Mouse (Mus musculus) kidney, adult 10 weeks (tissue): Measurements from ENCODE around the gene Stat5b. TPM values are rescaled to one million over a fixed set of nuclear protein-coding genes. Genes with fewer than 3 reads are reported as not detected.

Source experiments
- polyA plus RNA-seq: library from polyadenylated mRNA; stranded (reverse); fragments of 350-450 nt; fragmentation: Illumina TruSeq; extraction: RNeasy Lipid Tissue Mini Kit (QIAGEN cat#74804); gene quantifications from one replicate; pipeline ENCODE4 v1.2.3, GENCODE M21; 2014; ENCODE audit warnings: low read depth, low replicate concordance

The Stat5b gene
- 4.4 TPM for polyA plus RNA-seq

DNA sequence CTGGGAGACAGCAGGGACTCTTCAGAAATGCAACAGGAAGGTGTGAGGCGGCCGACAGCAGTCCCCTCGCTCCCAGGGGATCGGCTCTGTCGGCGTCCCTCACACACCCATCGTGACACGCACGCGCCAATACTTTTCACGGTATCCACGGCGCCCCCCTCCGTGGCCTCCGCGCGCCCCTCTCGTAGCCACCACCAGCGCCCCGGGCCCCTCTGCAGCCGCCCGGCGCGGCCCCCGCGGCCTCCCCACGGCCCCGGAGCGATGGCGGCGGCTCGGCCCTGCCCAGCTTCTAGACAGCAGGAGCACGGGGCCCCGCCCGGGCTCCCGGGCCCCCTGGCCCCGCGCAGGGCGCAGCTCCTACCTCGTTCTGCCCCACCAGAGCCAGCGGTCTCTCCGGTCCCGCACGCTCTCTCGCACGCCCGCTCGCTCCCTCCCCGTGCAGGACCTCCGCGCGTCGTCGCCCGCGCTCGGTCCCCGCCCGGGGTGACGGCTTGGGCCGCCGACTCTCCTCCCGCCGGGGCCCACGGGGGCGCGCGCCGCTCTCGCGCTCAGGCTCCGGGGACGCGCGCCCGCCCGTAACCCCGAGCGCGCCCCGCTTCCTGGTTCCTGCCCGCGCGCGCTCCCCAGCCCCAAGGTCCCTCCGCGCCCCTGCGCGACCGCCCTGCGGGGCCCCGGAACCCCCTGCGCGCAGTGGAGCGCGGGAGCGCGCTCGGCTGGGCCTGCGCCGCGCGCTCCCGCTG is at the start of gene Stat5b:
TSS of gene Stat5b (minus strand) at position 687 of the 740 bp plus-strand sequence.

DNA sequence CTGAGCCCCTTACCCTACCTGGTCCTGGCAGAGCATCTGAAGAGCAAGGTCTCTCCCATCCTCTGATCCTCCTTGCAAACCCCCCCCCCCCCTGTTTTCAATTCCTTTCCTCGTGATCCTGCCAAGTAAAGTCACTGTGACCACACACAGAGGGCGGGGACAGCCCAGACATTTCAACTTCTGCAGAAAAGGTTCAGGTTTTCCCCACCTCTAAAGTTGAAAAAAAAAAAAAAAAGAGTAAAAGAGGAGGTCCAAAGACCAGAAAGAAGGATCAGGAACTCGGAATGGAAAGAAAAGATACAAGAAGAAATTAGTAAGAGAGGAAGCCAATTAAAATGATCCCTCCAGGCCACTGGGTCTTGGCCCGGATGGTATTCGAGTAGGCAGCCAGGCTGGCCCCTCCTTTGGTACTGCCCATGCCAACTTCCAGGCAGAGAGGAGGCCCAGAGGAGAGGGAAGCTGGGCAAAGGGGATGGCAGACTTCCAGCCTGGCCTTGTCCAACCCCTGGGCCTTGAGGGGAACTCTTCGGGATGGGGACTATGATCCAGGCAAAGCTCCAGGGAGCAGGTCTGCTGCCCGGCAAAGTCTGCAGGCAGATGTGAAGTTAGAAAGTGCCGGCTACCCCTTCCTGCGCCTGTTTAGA is 8.5 kb upstream of the Stat5b start, which contains the start of gene Stat5a:
TSS of gene Stat5a (plus strand) at position 417 of the 644 bp plus-strand sequence.

DNA sequence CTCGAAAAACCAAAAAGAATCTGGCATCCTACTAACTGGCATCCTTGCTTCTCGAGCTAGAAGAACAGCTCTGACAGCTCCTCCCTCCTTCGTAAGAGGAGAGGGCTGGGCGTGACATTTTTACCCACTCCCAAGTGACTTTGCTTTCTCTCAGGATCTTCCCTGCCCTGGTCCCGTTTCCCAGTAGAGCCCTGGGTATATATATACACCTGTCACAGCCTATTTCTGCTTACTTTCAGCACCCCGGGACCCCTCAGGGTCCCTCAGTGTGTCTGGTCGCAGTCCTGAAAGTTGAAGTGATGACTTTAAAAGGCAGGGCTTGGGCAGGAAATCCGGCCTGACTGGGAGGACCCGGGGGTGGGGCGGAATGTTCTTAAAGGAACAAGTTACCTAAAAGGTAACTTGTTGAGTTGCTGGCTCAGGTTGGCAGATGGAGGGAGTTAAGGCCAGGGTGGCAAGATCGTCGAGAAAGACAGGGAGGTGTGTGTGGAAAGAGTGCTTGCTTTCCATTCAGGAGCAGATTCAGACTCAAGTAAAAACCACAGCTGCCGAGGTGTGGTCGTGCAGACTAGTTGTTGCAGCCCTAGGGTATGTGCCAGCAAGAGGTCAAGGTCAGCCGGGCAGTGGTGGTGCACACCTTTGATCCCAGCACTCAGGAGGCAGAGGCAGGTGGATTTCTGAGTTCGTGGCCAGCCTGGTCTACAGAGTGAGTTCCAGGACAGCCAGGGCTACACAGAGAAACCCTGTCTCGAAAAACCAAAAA is 79.7 kb downstream of the Stat5b start, which contains the start of gene Ghdc:
TSS of gene Ghdc (minus strand) at position 312 of the 763 bp plus-strand sequence.

DNA sequence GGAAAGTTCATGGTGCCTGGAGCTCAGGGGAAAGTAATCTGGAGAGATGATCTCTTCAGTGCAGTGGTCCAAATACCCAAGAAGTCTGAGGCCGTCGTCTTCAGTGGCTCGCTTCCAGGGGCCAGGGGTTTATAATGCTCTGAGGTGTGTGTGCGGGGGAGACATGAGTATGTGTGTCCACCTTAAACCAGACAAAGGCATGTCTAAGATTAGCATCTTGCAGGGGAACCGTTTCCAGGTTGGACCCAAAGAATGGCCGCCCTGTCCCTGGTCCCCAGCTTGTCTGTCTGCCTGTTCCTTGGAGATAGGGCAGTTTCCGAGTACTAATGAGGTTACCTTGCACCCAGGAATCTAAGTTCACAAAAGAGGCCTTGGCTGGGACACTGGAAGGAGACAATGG is 87.7 kb downstream of the Stat5b start, which contains the start of gene Hcrt:
TSS of gene Hcrt (minus strand) at position 101 of the 400 bp plus-strand sequence.

DNA sequence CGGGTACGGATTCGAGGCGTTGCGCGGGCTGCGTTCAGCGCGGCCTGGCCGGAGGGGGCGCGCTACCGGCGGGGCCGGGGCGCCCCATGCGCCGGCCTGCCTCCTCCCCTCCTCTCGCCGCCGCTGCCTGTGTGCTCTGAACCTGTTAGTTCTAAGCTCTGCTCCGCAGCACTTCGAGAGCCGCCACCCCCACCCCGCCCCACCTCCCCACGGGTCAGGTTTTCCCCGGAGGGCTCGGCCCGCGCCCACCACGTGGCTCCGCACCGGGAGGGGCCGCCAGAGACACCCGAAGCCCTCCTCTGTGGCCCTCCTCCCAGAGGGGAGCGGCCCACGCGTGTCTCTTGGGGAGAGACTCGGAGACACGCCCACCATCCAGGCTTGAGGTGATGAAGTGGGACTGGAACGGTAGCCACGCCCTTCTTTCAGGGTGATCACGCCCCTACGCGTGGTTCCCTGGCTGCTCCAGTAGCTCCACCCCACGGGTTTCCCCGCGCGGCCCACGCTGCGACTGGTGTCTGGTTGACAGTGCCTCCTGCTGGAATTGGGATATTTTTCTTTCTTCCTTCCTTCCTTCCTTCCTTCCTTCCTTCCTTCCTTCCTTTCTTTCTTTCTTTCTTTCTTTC is 90.8 kb downstream of the Stat5b start, which contains the start of gene Kcnh4:
TSS of gene Kcnh4 (minus strand) at position 332 of the 623 bp plus-strand sequence.

DNA sequence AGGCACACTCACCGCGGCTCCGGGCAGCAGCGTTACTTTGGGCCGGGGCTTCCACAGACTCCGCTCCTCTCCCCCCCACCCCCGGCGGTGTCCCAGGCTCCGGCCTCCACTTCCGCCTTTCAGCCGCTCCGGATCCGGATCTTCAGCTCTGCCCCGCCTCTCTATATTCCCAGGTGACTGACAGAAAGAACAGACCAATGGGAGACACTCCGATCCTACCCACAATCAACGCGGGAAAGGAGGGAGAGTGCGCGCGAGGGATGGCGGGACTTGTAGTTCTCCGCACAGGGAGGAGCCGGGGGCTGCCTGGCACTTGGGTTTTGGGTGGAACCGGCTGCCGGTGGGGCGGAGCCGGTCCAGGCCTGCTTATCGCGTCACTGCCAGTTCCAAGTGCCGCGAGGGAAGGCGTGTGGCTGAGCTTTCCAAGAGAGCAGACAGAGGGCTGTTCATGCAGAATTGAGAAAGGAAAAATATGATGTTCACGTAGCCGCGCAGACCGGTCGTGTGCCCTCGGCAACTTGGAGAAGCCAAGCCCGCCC is 112.4 kb downstream of the Stat5b start, which contains the start of gene Rab5c:
TSS of gene Rab5c (minus strand) at position 150 of the 539 bp plus-strand sequence.

Other genes with a start within 250 kb of the Stat5b start
- 2.0 TPM for gene Nkiras2, start 231.5 kb downstream of the Stat5b start, polyA plus RNA-seq
- 114 TPM for gene Dnajc7, start 230.6 kb downstream of the Stat5b start, polyA plus RNA-seq
- gene Zfp385c, start 158.3 kb downstream of the Stat5b start, polyA plus RNA-seq: not detected
- gene Dhx58, start 146.5 kb downstream of the Stat5b start, polyA plus RNA-seq: 0.44 TPM
- 1.3 TPM for gene Kat2a, start 138.3 kb downstream of the Stat5b start, polyA plus RNA-seq
- gene Hspb9, start 136.9 kb downstream of the Stat5b start, polyA plus RNA-seq: not detected
- gene Rab5c, start 112.5 kb downstream of the Stat5b start, polyA plus RNA-seq: 63.6 TPM
- not detected for gene Kcnh4, start 90.8 kb downstream of the Stat5b start, polyA plus RNA-seq
- not detected for gene Hcrt, start 87.8 kb downstream of the Stat5b start, polyA plus RNA-seq
- gene Ghdc, start 79.8 kb downstream of the Stat5b start, polyA plus RNA-seq: 4.0 TPM
- 2.6 TPM for gene Stat5a, start 8.6 kb upstream of the Stat5b start, polyA plus RNA-seq
- gene Stat3, start 88.8 kb upstream of the Stat5b start, polyA plus RNA-seq: 20.1 TPM
- gene Cavin1, start 120.2 kb upstream of the Stat5b start, polyA plus RNA-seq: 17.6 TPM
- 43.7 TPM for gene Atp6v0a1, start 158.7 kb upstream of the Stat5b start, polyA plus RNA-seq
- gene Naglu, start 219.3 kb upstream of the Stat5b start, polyA plus RNA-seq: 0.32 TPM
- not detected for gene Hsd17b1, start 227.7 kb upstream of the Stat5b start, polyA plus RNA-seq
- 7.6 TPM for gene Coasy, start 231.8 kb upstream of the Stat5b start, polyA plus RNA-seq
- gene Mlx, start 236.6 kb upstream of the Stat5b start, polyA plus RNA-seq: 48.5 TPM
- 3.7 TPM for gene Psmc3ip, start 244.7 kb upstream of the Stat5b start, polyA plus RNA-seq